Mouse (Mus musculus) lung, postnatal 0 days (tissue): ENCODE measurements at regions not wholly inside any gene's neighbourhood (a gene's known extent, or its start where the extent isn't known, plus 50 kb on each side); places are given as distances from the start of the nearest gene placed in this dataset.

Source experiments
- CTCF ChIP-seq: IDR thresholded peaks from 2 replicates; pipeline ENCODE4 v1.5.1; 2016; ENCODE audit warnings: antibody characterized with exemption, mild to moderate bottlenecking
- EP300 ChIP-seq: IDR thresholded peaks from 2 replicates; pipeline ENCODE4 v1.6.1; 2016; ENCODE audit warnings: antibody characterized with exemption, mild to moderate bottlenecking, control low read depth

DNA sequence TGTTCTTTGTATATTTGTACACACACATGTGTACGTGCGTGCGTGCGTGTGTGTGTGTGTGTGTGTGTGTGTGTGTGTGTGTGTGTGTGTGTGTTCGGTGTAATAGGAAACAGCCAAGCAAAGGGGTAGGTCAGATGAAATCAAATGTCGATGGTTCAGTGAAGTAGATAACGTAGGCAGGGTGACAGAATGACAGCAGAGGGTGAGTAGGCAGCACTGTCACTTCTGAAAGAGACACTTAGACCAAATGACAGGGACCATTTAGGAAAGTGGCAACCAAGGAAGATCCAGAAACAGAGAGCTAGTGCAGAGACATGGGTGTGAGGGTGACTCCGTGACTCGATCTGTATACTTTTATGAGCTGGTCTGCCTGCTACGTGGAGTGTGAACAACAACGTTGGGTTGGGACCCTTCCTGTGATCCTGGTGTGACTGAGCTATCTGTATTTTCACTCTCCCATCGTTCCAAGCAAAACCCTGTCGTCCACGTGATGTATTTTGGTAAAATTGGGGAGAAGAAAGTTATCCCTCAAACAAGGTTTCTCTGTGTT lies 266.5 kb upstream of the 9630041A04Rik start:
- no peak for TF ChIP-seq EP300
- no peak for TF ChIP-seq CTCF
